Mouse (Mus musculus): ENCODE measurements around the gene Unc93b1.

DNA sequence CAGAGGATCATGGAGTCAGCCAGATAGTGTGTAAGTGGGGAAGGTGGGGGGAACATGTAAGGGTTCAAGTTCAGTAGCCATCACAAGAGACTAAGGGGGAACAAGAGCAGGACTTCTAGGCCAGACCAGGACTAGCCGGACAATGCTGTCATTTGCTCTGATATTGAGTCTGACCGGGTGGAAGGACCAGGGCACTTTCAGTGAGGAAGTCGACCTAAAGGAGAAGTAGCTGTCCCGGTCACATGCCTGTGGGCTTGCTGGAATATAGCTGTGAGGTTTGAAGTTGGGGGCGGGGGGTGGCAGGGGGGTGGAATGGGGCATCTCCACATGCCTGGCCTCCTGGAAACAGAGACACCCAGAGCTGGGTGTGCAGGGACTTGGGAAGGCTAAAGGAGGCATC is 20.5 kb upstream of the Unc93b1 start:
- TF ChIP-seq POLR2A (IDR thresholded peaks at IDR 0.05; ENCODE audit: control insufficient read depth, extremely low read depth, insufficient read depth, low read length, poor library complexity) (no peak), CTCF (IDR thresholded peaks at IDR 0.05; ENCODE audit: borderline replicate concordance, control insufficient read depth, extremely low read depth, insufficient read depth, low read length, poor library complexity) (no peak)
